Mouse (Mus musculus): ENCODE measurements around the gene Rps6ka6. TPM values are rescaled to one million over a fixed set of nuclear protein-coding genes. Genes with fewer than 3 reads are reported as not detected.

The Rps6ka6 gene
- total RNA-seq (2021) = under 1 TPM; 0.31 to 0.45 TPM

GRCm38 (mm10) chrX:111537859-111538258, at the start of gene Rps6ka6:
Rps6ka6 (minus strand) TSS chrX:111537959.
- intact Hi-C loops (cut with DNase I) = no loop called here
- DNase-seq (ENCODE audit: low spot score) = no peak

- no peak for DNase-seq (ENCODE audit: low spot score)
- intact Hi-C loops (cut with DNase I) = no loop called here
Observed at GRCm38 (mm10) chrX:111577044-111577443, 39.3 kb upstream of the Rps6ka6 start.

- DNase-seq (ENCODE audit: low spot score) = no peak
- intact Hi-C loops (cut with DNase I) = no loop called here
Observed at GRCm38 (mm10) chrX:111518206-111518605, 19.6 kb downstream of the Rps6ka6 start.

- no peak for DNase-seq (ENCODE audit: low spot score)
- intact Hi-C loops (cut with DNase I) = no loop called here
Observed at GRCm38 (mm10) chrX:111463565-111464093, 74.1 kb downstream of the Rps6ka6 start.

DNA sequence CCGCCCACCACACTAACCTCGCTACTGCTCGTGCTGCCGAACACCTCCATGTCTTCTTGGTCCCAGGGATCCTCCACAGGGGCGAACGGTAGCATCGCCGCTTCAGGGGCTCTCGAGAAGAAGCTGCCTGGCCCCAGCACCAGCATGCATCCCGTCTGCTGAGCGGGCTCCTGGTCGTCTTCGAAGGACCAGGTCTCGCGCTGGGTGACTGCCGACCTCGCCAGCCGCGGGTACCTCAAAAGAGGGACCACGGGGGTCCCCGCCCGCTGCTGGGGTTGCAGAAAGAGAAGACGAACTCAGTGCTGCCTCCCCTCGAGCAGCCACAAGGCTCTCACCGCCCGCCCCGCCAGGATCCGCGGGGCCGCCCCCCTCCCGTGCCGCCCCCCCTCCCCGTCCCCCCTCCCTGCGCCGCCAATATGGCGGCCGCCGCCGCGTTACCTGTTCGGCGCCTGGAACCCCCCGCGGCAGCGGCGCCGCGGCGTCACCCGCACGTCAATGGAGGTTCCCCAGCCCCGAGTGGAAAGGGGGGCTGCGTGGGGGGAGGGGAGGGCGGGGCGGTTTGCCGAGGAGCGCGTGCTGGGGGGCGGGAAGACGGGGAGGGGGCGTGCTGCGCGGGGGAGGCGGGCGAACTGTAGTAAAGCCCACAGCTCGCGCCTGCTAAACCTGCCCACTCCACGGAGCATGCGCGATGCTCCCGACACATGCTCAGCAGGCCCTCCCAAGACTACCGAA, 74.8 kb downstream of the Rps6ka6 start:
- intact Hi-C loops (cut with DNase I) = no loop called here
- no peak for DNase-seq (ENCODE audit: low spot score)

GRCm38 (mm10) chrX:111462495-111462832, 75.3 kb downstream of the Rps6ka6 start:
- DNase-seq (ENCODE audit: low spot score) = no peak
- intact Hi-C loops (cut with DNase I) = no loop called here

DNA sequence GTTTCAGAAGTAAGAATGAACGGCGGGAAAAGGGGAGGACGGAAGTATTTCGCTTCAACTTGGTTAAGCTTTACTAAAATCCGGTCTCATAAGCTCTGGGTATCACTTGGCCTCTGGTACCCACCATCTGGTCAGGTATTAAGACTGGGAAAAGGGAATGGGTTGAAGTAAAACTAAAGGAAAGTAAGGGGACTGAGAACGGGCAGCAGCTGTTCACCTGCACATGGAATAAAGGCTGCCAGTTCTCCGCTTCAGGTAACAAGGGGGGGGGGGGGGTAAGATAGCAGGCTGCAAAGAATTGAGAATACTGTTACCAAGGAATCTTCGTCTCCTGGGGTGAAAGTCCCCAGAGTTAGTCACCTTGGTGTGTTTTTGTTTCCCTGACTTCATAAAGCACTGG, 75.7 kb downstream of the Rps6ka6 start:
- no peak for DNase-seq (ENCODE audit: low spot score)
- intact Hi-C loops (cut with DNase I) = no loop called here

DNA sequence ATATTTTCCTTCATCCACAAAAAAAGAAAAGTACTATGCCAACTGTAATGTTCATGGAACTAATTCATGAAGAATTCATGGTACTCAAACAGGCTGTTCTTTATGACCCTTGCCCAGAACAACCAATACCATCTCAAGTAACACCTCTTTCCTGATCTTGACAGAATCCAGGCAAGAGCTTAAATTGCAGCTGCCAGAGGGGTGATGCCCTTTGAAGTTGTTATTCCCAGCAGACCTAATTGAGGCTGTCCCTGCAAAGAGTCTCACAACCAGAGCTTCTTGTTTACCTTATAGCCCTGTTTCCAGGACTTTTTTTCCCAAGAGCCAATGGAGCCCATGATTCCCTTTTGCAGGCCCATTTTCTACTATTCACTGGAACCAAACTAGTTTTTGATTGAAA, 77.6 kb downstream of the Rps6ka6 start:
- intact Hi-C loops (cut with DNase I) = no loop called here
- no peak for DNase-seq (ENCODE audit: low spot score)

GRCm38 (mm10) chrX:111436571-111436970, 101.2 kb downstream of the Rps6ka6 start:
- intact Hi-C loops (cut with DNase I) = no loop called here
- no peak for DNase-seq (ENCODE audit: low spot score)

DNA sequence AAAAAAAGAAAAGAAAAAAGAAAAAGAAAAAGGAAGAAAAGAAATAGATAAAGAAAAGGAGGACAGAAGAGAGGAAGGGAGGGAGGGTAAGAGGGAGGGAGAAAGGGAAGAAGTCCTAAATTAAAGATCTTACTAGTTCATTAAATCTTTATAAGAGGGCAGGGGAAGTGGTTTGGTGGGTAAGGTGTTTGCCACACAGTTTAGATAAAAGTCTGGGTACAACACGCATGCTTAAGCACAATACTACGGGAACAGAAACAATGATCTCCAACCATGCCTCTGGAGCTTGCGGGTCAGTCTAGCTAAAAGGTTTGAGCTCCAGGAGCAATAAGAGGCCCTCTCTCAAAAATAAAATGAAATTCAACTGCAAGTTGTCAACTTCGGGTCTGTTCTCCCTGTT, 123.0 kb downstream of the Rps6ka6 start:
- intact Hi-C loops (cut with DNase I) = no loop called here
- DNase-seq (ENCODE audit: low spot score) = no peak

GRCm38 (mm10) chrX:111404816-111405215, 132.9 kb downstream of the Rps6ka6 start:
- intact Hi-C loops (cut with DNase I) = no loop called here
- no peak for DNase-seq (ENCODE audit: low spot score)

- intact Hi-C loops (cut with DNase I) = no loop called here
Observed at GRCm38 (mm10) chrX:111377020-111377419, 160.7 kb downstream of the Rps6ka6 start.

DNA sequence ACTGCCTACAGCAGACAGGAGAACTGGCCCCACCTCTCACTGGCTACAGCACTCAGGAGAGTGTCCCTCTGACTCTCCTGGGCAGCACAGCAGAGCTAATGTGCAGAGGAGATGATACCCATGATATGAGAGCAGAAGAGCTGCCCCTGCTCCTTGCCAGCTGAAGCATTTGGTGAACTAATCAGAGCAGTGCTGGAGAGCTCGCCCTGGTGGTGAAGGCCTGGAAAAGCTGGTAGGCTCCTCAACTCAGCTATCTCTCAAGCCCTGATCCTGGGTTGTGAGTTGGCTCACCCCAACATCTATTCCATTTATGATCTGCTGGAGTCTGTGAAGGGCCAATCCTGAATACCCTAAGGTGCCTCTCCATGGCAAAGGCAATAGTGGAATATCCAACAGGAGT, 163.6 kb downstream of the Rps6ka6 start:
- no peak for DNase-seq (ENCODE audit: low spot score)
- intact Hi-C loops (cut with DNase I) = no loop called here

More at GRCm38 (mm10) chrX:111377020-111377419, 160.7 kb downstream of the Rps6ka6 start:
- DNase-seq (ENCODE audit: low spot score) = no peak

Other genes with a start within 250 kb of the Rps6ka6 start
- gene Hdx, start 159.1 kb upstream of the Rps6ka6 start, total RNA-seq (2021) = under 1 TPM; 0.10 to 0.14 TPM